In genomic region chr4:125535977-125536376, GRCm38 (mm10) we compare ENCODE assay signal across 15 mouse cellular contexts. TPM values are rescaled to one million over a fixed set of nuclear protein-coding genes. Genes with fewer than 3 reads are reported as not detected.
"Had no signal": no experiment of that assay in that cellular context is flagged by ENCODE, and none has a peak within 500 bp of the region (broad histone marks: within the 10 kb centered on the region; RNA-seq: fewer than 3 reads in every experiment).

No protein-coding gene starts in this region.

- H3K4me3 ChIP-seq: limb, embryonic 15.5 days; liver, embryonic 12.5 days; midbrain, embryonic 15.5 days had no signal

- H3K27ac ChIP-seq: kidney, postnatal 0 days; limb, embryonic 15.5 days; liver, embryonic 12.5 days; midbrain, embryonic 15.5 days had no signal

- H3K4me1 ChIP-seq: liver, embryonic 12.5 days had no signal

- DNase-seq: kidney, postnatal 36 days; layer of hippocampus, adult 9-11 months; layer of hippocampus, postnatal 36 days; lung, embryonic 14.5 days; lung, postnatal 10 days; lung, postnatal 4 days; right cerebral cortex, postnatal 14 days; thymus, postnatal 4 days had no signal

- H3K4me2 ChIP-seq: limb, embryonic 15.5 days; liver, embryonic 12.5 days; lung, embryonic 14.5 days; midbrain, embryonic 15.5 days had no signal

- H3K36me3 ChIP-seq: limb, embryonic 15.5 days; liver, embryonic 12.5 days; midbrain, embryonic 15.5 days had no signal

- ATAC-seq: liver, embryonic 12.5 days; midbrain, embryonic 15.5 days had no signal

- H3K9ac ChIP-seq: limb, embryonic 15.5 days; liver, embryonic 12.5 days; lung, embryonic 14.5 days; midbrain, embryonic 15.5 days had no signal

- H3K9me3 ChIP-seq: limb, embryonic 15.5 days; liver, embryonic 12.5 days; midbrain, embryonic 15.5 days had no signal

RNA-seq across cellular contexts. Expression of gene Grik3, which starts 45.5 kb away (rescaled TPM):
- total RNA-seq: megakaryocyte, adult 5-6 weeks had no signal
- polyA plus RNA-seq: limb, embryonic 11.5 days; liver, embryonic 12.5 days; liver, embryonic 16.5 days; lung, embryonic 14.5 days had no signal
